Mouse (Mus musculus) heart, postnatal 36 days (tissue): ENCODE data around the gene Syce2. TPM values are rescaled to one million over a fixed set of nuclear protein-coding genes. Genes with fewer than 3 reads are reported as not detected.
A peak's percentile ranks its signal among the peaks of the same experiment; 100 is the strongest.
"Not testable (repeated sequence)": the region's sequence is repeated elsewhere in the genome, so short reads cannot be mapped to it uniquely, and the experiment has no call there.

Source experiments
- DNase-seq, 2 experiments: peaks; one replicate each; pipeline ENCODE4 v3.0.0; 2021 to 2022
- intact Hi-C: fragments of 180-260 bp; cut with DNase I; formaldehyde crosslinking; loops from one replicate; pipeline ENCODE4 v1.15.1; 2025
- total RNA-seq, 2 experiments: library from RNA; stranded (reverse); gene quantifications; 2 replicates each; pipeline ENCODE4 v1.2.3; 2021

The Syce2 gene
- 1 to 10 TPM; 3.8 to 4.1 TPM for total RNA-seq

GRCm38 (mm10) chr8:84871376-84872308 is at the start of gene Syce2:
Syce2 (plus strand) TSS chr8:84872111.
- DNase-seq, result peak; percentile 72 to 80
- intact Hi-C loops, result no loop called here

- intact Hi-C loops, result no loop called here
- DNase-seq, result no peak
These were observed 49.2 kb upstream of the Syce2 start, which contains the start of gene Dand5 for GRCm38 (mm10) chr8:84822723-84823122. Dand5 (minus strand) TSS chr8:84822823.

- DNase-seq, result peak; percentile 46 to 63
- intact Hi-C loops, result no loop called here
These were observed 48.3 kb upstream of the Syce2 start for GRCm38 (mm10) chr8:84823653-84824052.

GRCm38 (mm10) chr8:84825636-84826035 is 46.3 kb upstream of the Syce2 start:
- intact Hi-C loops, result no loop called here
- no peak for DNase-seq

GRCm38 (mm10) chr8:84826518-84826917 is 45.4 kb upstream of the Syce2 start:
- intact Hi-C loops, DNase-seq: not testable (repeated sequence)

- peak; percentile 28 to 43 for DNase-seq
These were observed 40.4 kb upstream of the Syce2 start, which contains the start of gene Gadd45gip1 for GRCm38 (mm10) chr8:84831490-84831889. Gadd45gip1 (plus strand) TSS chr8:84831522.

GRCm38 (mm10) chr8:84832034-84832717 is 39.7 kb upstream of the Syce2 start:
- intact Hi-C loops, result no loop called here
- DNase-seq, result peak; percentile 83 to 88

More at GRCm38 (mm10) chr8:84831490-84831889, 40.4 kb upstream of the Syce2 start, which contains the start of gene Gadd45gip1:
- intact Hi-C loops, result no loop called here

GRCm38 (mm10) chr8:84832759-84833742 is 38.9 kb upstream of the Syce2 start:
- DNase-seq, result no peak
- intact Hi-C loops, result no loop called here

GRCm38 (mm10) chr8:84834002-84834865 is 37.7 kb upstream of the Syce2 start:
- no peak for DNase-seq

GRCm38 (mm10) chr8:84834866-84835855 is 36.8 kb upstream of the Syce2 start:
- intact Hi-C loops, result no loop called here
- no peak for DNase-seq

More at GRCm38 (mm10) chr8:84834002-84834865, 37.7 kb upstream of the Syce2 start:
- intact Hi-C loops, result no loop called here

GRCm38 (mm10) chr8:84837149-84837911 is 34.6 kb upstream of the Syce2 start:
- intact Hi-C loops, result no loop called here
- DNase-seq, result no peak

GRCm38 (mm10) chr8:84837912-84838470 is 33.9 kb upstream of the Syce2 start:
- DNase-seq, result no peak
- intact Hi-C loops, result no loop called here

GRCm38 (mm10) chr8:84838513-84838912 is 33.4 kb upstream of the Syce2 start:
- no peak for DNase-seq
- intact Hi-C loops, result no loop called here

- no peak for DNase-seq
- intact Hi-C loops, result no loop called here
These were observed 32.5 kb upstream of the Syce2 start for GRCm38 (mm10) chr8:84839411-84839810.

- intact Hi-C loops, result no loop called here
- DNase-seq, result no peak
These were observed 32.0 kb upstream of the Syce2 start for GRCm38 (mm10) chr8:84839875-84840247.

GRCm38 (mm10) chr8:84840248-84840999 is 31.5 kb upstream of the Syce2 start, which contains the start of gene Rad23a:
Rad23a (minus strand) TSS chr8:84840665.
- peak; percentile 88 to 91 for DNase-seq
- intact Hi-C loops, result no loop called here
